Mouse (Mus musculus) cerebellum, adult 9-10 months (tissue): ENCODE measurements around the gene Tenm2.

Experiments used
- DNase-seq: peaks from one replicate; pipeline ENCODE4 v3.0.0; 2022

The Tenm2 gene

GRCm38 (mm10) chr11:36036061-36036695 is 1199.6 kb downstream of the Tenm2 start:
- peak; percentile 80 for DNase-seq

GRCm38 (mm10) chr11:36031751-36032150 is 1204.0 kb downstream of the Tenm2 start:
- no peak for DNase-seq

GRCm38 (mm10) chr11:36020009-36020408 is 1215.8 kb downstream of the Tenm2 start:
- no peak for DNase-seq

GRCm38 (mm10) chr11:36013179-36013578 is 1222.6 kb downstream of the Tenm2 start:
- DNase-seq = no peak

- no peak for DNase-seq
Measured at GRCm38 (mm10) chr11:36009281-36010208, 1226.2 kb downstream of the Tenm2 start.

- DNase-seq = no peak
Measured at GRCm38 (mm10) chr11:36002900-36003299, 1232.9 kb downstream of the Tenm2 start.

- DNase-seq = peak; percentile 89
Measured at GRCm38 (mm10) chr11:36001282-36001970, 1234.3 kb downstream of the Tenm2 start.

GRCm38 (mm10) chr11:36000585-36001281 is 1235.0 kb downstream of the Tenm2 start:
- no peak for DNase-seq

GRCm38 (mm10) chr11:36000038-36000437 is 1235.7 kb downstream of the Tenm2 start:
- no peak for DNase-seq

- DNase-seq = no peak
Measured at GRCm38 (mm10) chr11:35998048-35998447, 1237.7 kb downstream of the Tenm2 start.

GRCm38 (mm10) chr11:35995310-35995709 is 1240.5 kb downstream of the Tenm2 start:
- DNase-seq = no peak

GRCm38 (mm10) chr11:35991846-35992245 is 1243.9 kb downstream of the Tenm2 start:
- DNase-seq = no peak

- DNase-seq = no peak
Measured at GRCm38 (mm10) chr11:35989967-35990366, 1245.8 kb downstream of the Tenm2 start.

GRCm38 (mm10) chr11:35985841-35986393 is 1249.8 kb downstream of the Tenm2 start:
- DNase-seq = no peak

GRCm38 (mm10) chr11:35982734-35983133 is 1253.0 kb downstream of the Tenm2 start:
- DNase-seq = peak; percentile 70

GRCm38 (mm10) chr11:35980411-35980917 is 1255.3 kb downstream of the Tenm2 start, which contains the start of gene Wwc1:
Wwc1 (minus strand) TSS chr11:35980527.
- DNase-seq = no peak

GRCm38 (mm10) chr11:35979733-35980410 is 1255.9 kb downstream of the Tenm2 start:
- DNase-seq = no peak

GRCm38 (mm10) chr11:35979266-35979732 is 1256.5 kb downstream of the Tenm2 start:
- no peak for DNase-seq

- DNase-seq = no peak
Measured at GRCm38 (mm10) chr11:35977796-35978195, 1258.0 kb downstream of the Tenm2 start.

GRCm38 (mm10) chr11:35977096-35977495 is 1258.7 kb downstream of the Tenm2 start:
- no peak for DNase-seq

GRCm38 (mm10) chr11:35976482-35976881 is 1259.3 kb downstream of the Tenm2 start:
- DNase-seq = no peak
